Mouse (Mus musculus): ENCODE results near the gene Krt32.

The Krt32 gene

DNA sequence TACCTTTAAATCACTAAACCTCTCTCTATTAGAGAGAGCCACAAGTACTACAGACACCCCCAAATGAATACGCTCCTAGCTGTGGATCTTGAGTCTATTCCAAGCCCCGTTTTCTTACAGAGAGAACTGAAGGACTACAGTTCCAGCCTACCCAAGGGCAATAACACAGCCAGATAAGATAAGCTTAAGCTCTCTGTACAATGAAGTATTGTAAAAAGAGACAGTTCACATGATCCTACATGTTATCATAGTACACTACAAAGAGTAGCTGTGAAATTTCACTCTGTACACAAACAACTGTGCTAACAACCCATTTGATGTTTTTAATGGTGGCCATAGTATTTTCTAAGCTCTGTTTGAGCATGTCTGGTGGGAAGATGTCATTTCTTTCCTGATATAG lies 40.8 kb downstream of the Krt32 start:
- no peak for DNase-seq

- no peak for DNase-seq
Observed at GRCm38 (mm10) chr11:100046303-100046866, 41.6 kb downstream of the Krt32 start.

- DNase-seq, result no peak
Observed at GRCm38 (mm10) chr11:100041454-100041853, 46.6 kb downstream of the Krt32 start, which contains the start of gene Krt34. TSS of gene Krt34 (minus strand) at chr11:100041554.
